In the genomic region with DNA sequence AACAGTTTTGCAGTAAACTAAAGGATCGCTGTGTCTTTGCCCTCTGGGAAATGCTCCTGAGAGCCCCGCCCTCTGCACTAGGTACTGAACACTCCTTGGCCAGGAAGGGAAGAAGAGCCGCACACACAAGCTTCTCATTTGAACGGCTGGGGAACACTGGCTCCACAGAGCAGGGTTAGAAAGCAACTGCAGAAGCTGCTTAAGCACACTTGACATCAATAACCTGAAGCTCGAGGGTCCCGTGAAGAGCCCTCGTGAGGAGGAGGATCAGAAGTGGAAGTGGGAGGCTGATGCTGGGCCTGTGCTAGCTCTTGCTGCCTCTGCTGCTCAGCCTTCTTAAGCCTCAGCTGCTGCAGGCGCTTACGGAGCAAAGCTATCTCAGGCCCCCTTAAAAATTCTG, we compare ENCODE assay signal across 20 mouse cellular contexts.
DNase-seq lines count a peak whose midpoint lies in the region; ATAC-seq and TF ChIP-seq lines count a peak whose summit lies in the region.
"Had no signal": no experiment of that assay in that cellular context is flagged by ENCODE, and none has a peak within 500 bp of the region (broad histone marks: within the 10 kb centered on the region; RNA-seq: fewer than 3 reads in every experiment).

No protein-coding gene starts in this region.

- TF ChIP-seq CTCF in midbrain, postnatal 0 days (IDR thresholded peaks at IDR 0.05) = no peak
- TF ChIP-seq CTCF in stomach, postnatal 0 days (IDR thresholded peaks at IDR 0.05; ENCODE audit: low read depth) = no peak

- no peak overlapping the region for H3K4me3 ChIP-seq in forebrain, embryonic 14.5 days (ENCODE audit: low read depth, low read length)
- no peak overlapping the region for H3K4me3 ChIP-seq in forebrain, embryonic 16.5 days (replicated peaks; ENCODE audit: low read length)
- H3K4me3 ChIP-seq in midbrain, embryonic 16.5 days (ENCODE audit: low read depth, low read length) = no peak overlapping the region
- no peak overlapping the region for H3K4me3 ChIP-seq in midbrain, postnatal 0 days (ENCODE audit: low read depth, low read length)
- H3K4me3 ChIP-seq in lung, embryonic 15.5 days = no peak overlapping the region
- no peak overlapping the region for H3K4me3 ChIP-seq in stomach, postnatal 0 days (ENCODE audit: low read depth, low read length)
- H3K4me3 ChIP-seq: heart, embryonic 15.5 days; neural tube, embryonic 13.5 days had no signal

- no peak overlapping the region for H3K4me2 ChIP-seq in forebrain, embryonic 14.5 days (ENCODE audit: low read length)
- H3K4me2 ChIP-seq in forebrain, embryonic 16.5 days (ENCODE audit: low read length) = no peak overlapping the region
- H3K4me2 ChIP-seq in midbrain, embryonic 16.5 days (ENCODE audit: low read length) = no peak overlapping the region
- no peak overlapping the region for H3K4me2 ChIP-seq in midbrain, postnatal 0 days (ENCODE audit: low read depth, low read length, poor library complexity, severe bottlenecking)
- no peak overlapping the region for H3K4me2 ChIP-seq in lung, embryonic 15.5 days
- no peak overlapping the region for H3K4me2 ChIP-seq in stomach, postnatal 0 days (replicated peaks; ENCODE audit: low read depth)
- H3K4me2 ChIP-seq: heart, embryonic 15.5 days; neural tube, embryonic 13.5 days had no signal

- no peaks in the 10 kb centered on the region for H3K9me3 ChIP-seq in forebrain, embryonic 14.5 days (replicated peaks; ENCODE audit: control insufficient read depth, low read length)
- no peaks in the 10 kb centered on the region for H3K9me3 ChIP-seq in forebrain, embryonic 16.5 days (ENCODE audit: control insufficient read depth, low read length)
- H3K9me3 ChIP-seq in midbrain, embryonic 16.5 days (replicated peaks; ENCODE audit: control insufficient read depth, low read length, poor library complexity, severe bottlenecking) = no peaks in the 10 kb centered on the region
- H3K9me3 ChIP-seq in midbrain, postnatal 0 days (ENCODE audit: low read length) = no peaks in the 10 kb centered on the region
- H3K9me3 ChIP-seq in lung, embryonic 15.5 days = no peaks in the 10 kb centered on the region
- no peaks in the 10 kb centered on the region for H3K9me3 ChIP-seq in stomach, postnatal 0 days (ENCODE audit: control insufficient read depth, low read length)
- H3K9me3 ChIP-seq: heart, embryonic 15.5 days; neural tube, embryonic 13.5 days had no signal

- H3K36me3 ChIP-seq in forebrain, embryonic 14.5 days (ENCODE audit: control insufficient read depth, insufficient read depth, low read length) = no peaks in the 10 kb centered on the region
- H3K36me3 ChIP-seq in forebrain, embryonic 16.5 days (ENCODE audit: control insufficient read depth, insufficient read depth) = no peaks in the 10 kb centered on the region
- H3K36me3 ChIP-seq in midbrain, embryonic 16.5 days (ENCODE audit: control insufficient read depth, insufficient read depth, low read length) = no peaks in the 10 kb centered on the region
- H3K36me3 ChIP-seq in midbrain, postnatal 0 days (ENCODE audit: insufficient read depth, low read length) = no peaks in the 10 kb centered on the region
- H3K36me3 ChIP-seq in lung, embryonic 15.5 days = no peaks in the 10 kb centered on the region
- no peaks in the 10 kb centered on the region for H3K36me3 ChIP-seq in stomach, postnatal 0 days (ENCODE audit: control insufficient read depth, insufficient read depth, low read length)
- H3K36me3 ChIP-seq: neural tube, embryonic 13.5 days had no signal

- H3K9ac ChIP-seq in forebrain, embryonic 14.5 days (ENCODE audit: low read length) = no peak overlapping the region
- no peak overlapping the region for H3K9ac ChIP-seq in forebrain, embryonic 16.5 days (replicated peaks; ENCODE audit: low read depth, low read length)
- no peak overlapping the region for H3K9ac ChIP-seq in midbrain, embryonic 16.5 days (ENCODE audit: low read depth, low read length)
- H3K9ac ChIP-seq in midbrain, postnatal 0 days (replicated peaks; ENCODE audit: low read length, poor library complexity, severe bottlenecking) = no peak overlapping the region
- H3K9ac ChIP-seq in lung, embryonic 15.5 days = no peak overlapping the region
- H3K9ac ChIP-seq in stomach, postnatal 0 days (ENCODE audit: low read length) = no peak overlapping the region
- H3K9ac ChIP-seq: heart, embryonic 15.5 days; liver, embryonic 14.5 days; neural tube, embryonic 13.5 days had no signal

- peak; percentile 16 for DNase-seq in forebrain, embryonic 14.5 days (ENCODE audit: low spot score)
- DNase-seq in midbrain, postnatal 0 days (ENCODE audit: low spot score) = no peak
- DNase-seq in lung, postnatal 4 days = peak; percentile 58 to 82
- DNase-seq in thymus, postnatal 36 days = no peak
- no peak for DNase-seq in stomach, postnatal 0 days (ENCODE audit: low spot score)
- DNase-seq: adrenal gland, adult 8-10 months; cerebellum, adult 11 months; cerebellum, postnatal 14 days; gastrocnemius, postnatal 25 days; kidney, adult 8-10 months; kidney, postnatal 25 days; spleen, adult 18-20 months; thymus, adult 2 months had no signal

- TF ChIP-seq EP300 in stomach, postnatal 0 days (optimal IDR thresholded peaks at IDR 0.05) = no peak

- ATAC-seq in forebrain, embryonic 14.5 days = no peak
- no peak for ATAC-seq in forebrain, embryonic 16.5 days
- ATAC-seq in midbrain, embryonic 16.5 days = 0 out of 2 replicates have a peak, but pooled peaks have one; percentile 60
- no peak for ATAC-seq in midbrain, postnatal 0 days (ENCODE audit: low FRiP score)
- ATAC-seq in lung, embryonic 15.5 days (ENCODE audit: borderline replicate concordance, extremely low read depth, low FRiP score, low TSS enrichment) = peak; percentile 77
- ATAC-seq in stomach, postnatal 0 days (ENCODE audit: low FRiP score, low TSS enrichment) = no peak
- ATAC-seq: hindbrain, postnatal 0 days had no signal

- WGBS in forebrain, embryonic 14.5 days = 72% methylated on average over 9 of the region's 9 CpGs
- 62% methylated on average over 9 of the region's 9 CpGs for WGBS in forebrain, embryonic 16.5 days
- WGBS in midbrain, embryonic 16.5 days = 61% methylated on average over 9 of the region's 9 CpGs
- WGBS in midbrain, postnatal 0 days = 71% methylated on average over 9 of the region's 9 CpGs
- WGBS in lung, embryonic 15.5 days = 47% methylated on average over 9 of the region's 9 CpGs
- 65% methylated on average over 9 of the region's 9 CpGs for WGBS in stomach, postnatal 0 days

- H3K27me3 ChIP-seq in forebrain, embryonic 14.5 days (replicated peaks; ENCODE audit: control insufficient read depth, insufficient read depth, low read length) = no peaks in the 10 kb centered on the region
- no peaks in the 10 kb centered on the region for H3K27me3 ChIP-seq in forebrain, embryonic 16.5 days (replicated peaks; ENCODE audit: control insufficient read depth, insufficient read depth, low read length)
- H3K27me3 ChIP-seq in midbrain, embryonic 16.5 days (ENCODE audit: control insufficient read depth, insufficient read depth, low read depth, low read length) = no peaks in the 10 kb centered on the region
- H3K27me3 ChIP-seq in midbrain, postnatal 0 days (ENCODE audit: insufficient read depth, low read length) = no peaks in the 10 kb centered on the region
- no peaks in the 10 kb centered on the region for H3K27me3 ChIP-seq in lung, embryonic 15.5 days
- H3K27me3 ChIP-seq in stomach, postnatal 0 days (ENCODE audit: control insufficient read depth, insufficient read depth, low read length) = no peaks in the 10 kb centered on the region
- H3K27me3 ChIP-seq: heart, embryonic 15.5 days; neural tube, embryonic 13.5 days had no signal

- no peaks in the 10 kb centered on the region for H3K4me1 ChIP-seq in forebrain, embryonic 14.5 days (ENCODE audit: control insufficient read depth, insufficient read depth, low read length)
- no peaks in the 10 kb centered on the region for H3K4me1 ChIP-seq in forebrain, embryonic 16.5 days (replicated peaks; ENCODE audit: control insufficient read depth, insufficient read depth, low read length)
- H3K4me1 ChIP-seq in midbrain, embryonic 16.5 days (ENCODE audit: control insufficient read depth, insufficient read depth, low read length) = no peaks in the 10 kb centered on the region
- H3K4me1 ChIP-seq in midbrain, postnatal 0 days (ENCODE audit: insufficient read depth, low read length) = no peaks in the 10 kb centered on the region
- H3K4me1 ChIP-seq in lung, embryonic 15.5 days = no peaks in the 10 kb centered on the region
- no peaks in the 10 kb centered on the region for H3K4me1 ChIP-seq in stomach, postnatal 0 days (replicated peaks; ENCODE audit: control insufficient read depth, insufficient read depth)
- H3K4me1 ChIP-seq: heart, embryonic 15.5 days; neural tube, embryonic 13.5 days had no signal

- no peak overlapping the region for H3K27ac ChIP-seq in forebrain, embryonic 14.5 days (ENCODE audit: low read depth, low read length)
- H3K27ac ChIP-seq in forebrain, embryonic 16.5 days (ENCODE audit: low read length) = no peak overlapping the region
- H3K27ac ChIP-seq in midbrain, embryonic 16.5 days (ENCODE audit: low read length) = no peak overlapping the region
- no peak overlapping the region for H3K27ac ChIP-seq in midbrain, postnatal 0 days (ENCODE audit: low read depth, low read length)
- no peak overlapping the region for H3K27ac ChIP-seq in lung, embryonic 15.5 days
- no peak overlapping the region for H3K27ac ChIP-seq in stomach, postnatal 0 days (replicated peaks)
- H3K27ac ChIP-seq: heart, embryonic 15.5 days; hindbrain, postnatal 0 days; liver, embryonic 14.5 days; neural tube, embryonic 13.5 days had no signal

Comparison
In these comparisons a context has a peak if more than half of its experiments do, and no peak if none do; other contexts are left out.
1. ATAC-seq: peak in midbrain, embryonic 16.5 days (single experiment) and lung, embryonic 15.5 days (single experiment); none in forebrain, embryonic 14.5 days (single experiment), forebrain, embryonic 16.5 days (single experiment), midbrain, postnatal 0 days (single experiment) and stomach, postnatal 0 days (single experiment).
2. DNase-seq: peak in forebrain, embryonic 14.5 days (single experiment) and lung, postnatal 4 days (2 of 2); none in midbrain, postnatal 0 days (single experiment), thymus, postnatal 36 days (0 of 2) and stomach, postnatal 0 days (single experiment).